Mouse (Mus musculus) MEL (cell line): ENCODE measurements around the gene Pafah2. TPM values are rescaled to one million over a fixed set of nuclear protein-coding genes. Genes with fewer than 3 reads are reported as not detected.
A peak's percentile ranks its signal among the peaks of the same experiment; 100 is the strongest.

Experiments
- DNase-seq: peaks from one replicate; pipeline ENCODE4 v3.0.0; 2011; ENCODE audit warnings: low read depth, low spot score
- H3K27ac ChIP-seq: 2 replicates; pipeline ENCODE4 v1.5.1; 2012; ENCODE audit warnings: low read depth, mild to moderate bottlenecking, control low read depth, low read length, moderate library complexity; ENCODE audit not compliant: control insufficient read depth
- H3K27me3 ChIP-seq, 2 experiments: fragments of 150-350 bp in 1 of 2; sonication (generic) in 1 of 2; 2 replicates each; pipeline ENCODE4 v1.6.1; 2012; ENCODE audit warnings: low read length in 2 of 2, mild to moderate bottlenecking in 2 of 2, improper control_type of control experiment in 1 of 2, moderate library complexity in 1 of 2; ENCODE audit not compliant: insufficient read depth in 2 of 2, control insufficient read depth in 1 of 2
- H3K36me3 ChIP-seq, 2 experiments: 2 replicates each; pipeline ENCODE4 v1.6.1; 2012 to 2014; ENCODE audit warnings: low read length in 2 of 2, improper control_type of control experiment in 1 of 2, inconsistent platforms in 1 of 2, mild to moderate bottlenecking in 1 of 2; ENCODE audit not compliant: insufficient read depth in 2 of 2, control insufficient read depth in 1 of 2
- H3K4me1 ChIP-seq, 2 experiments: fragments of 150-350 bp in 1 of 2; sonication (generic) in 1 of 2; 2 replicates each; pipeline ENCODE4 v1.6.1; 2012; ENCODE audit warnings: low read length in 2 of 2, improper control_type of control experiment in 1 of 2, mild to moderate bottlenecking in 1 of 2; ENCODE audit not compliant: insufficient read depth in 2 of 2, control insufficient read depth in 1 of 2
- H3K4me3 ChIP-seq, 2 experiments: fragments of 150-350 bp in 1 of 2; sonication (generic) in 1 of 2; 2 replicates each; pipeline ENCODE4 v1.5.1; 2012; ENCODE audit warnings: low read depth in 2 of 2, low read length in 2 of 2, mild to moderate bottlenecking in 2 of 2, moderate library complexity in 2 of 2, control low read depth in 1 of 2, improper control_type of control experiment in 1 of 2; ENCODE audit not compliant: control insufficient read depth in 1 of 2, insufficient read depth in 1 of 2
- H3K79me2 ChIP-seq: 2 replicates; pipeline ENCODE4 v1.6.1; 2012; ENCODE audit warnings: mild to moderate bottlenecking, low read length, moderate library complexity; ENCODE audit not compliant: control insufficient read depth, poor library complexity, insufficient read depth
- H3K9ac ChIP-seq: 2 replicates; pipeline ENCODE4 v1.6.1; 2012; ENCODE audit warnings: low read depth, mild to moderate bottlenecking, control low read depth, low read length, moderate library complexity; ENCODE audit not compliant: control insufficient read depth, poor library complexity, severe bottlenecking
- H3K9me3 ChIP-seq: fragments of 150-350 bp; sonication (generic); replicated peaks from 2 replicates; pipeline ENCODE4 v1.6.1; 2012; ENCODE audit warnings: mild to moderate bottlenecking, low read length, improper control_type of control experiment, moderate library complexity; ENCODE audit not compliant: insufficient read depth
- BHLHE40 ChIP-seq: IDR thresholded peaks from 2 replicates; pipeline ENCODE4 v1.6.1; 2012; ENCODE audit warnings: low read depth, mild to moderate bottlenecking, inconsistent platforms, low read length, improper control_type of control experiment, borderline replicate concordance
- CHD2 ChIP-seq: IDR thresholded peaks from 2 replicates; pipeline ENCODE4 v1.6.1; 2011; ENCODE audit warnings: low read length, improper control_type of control experiment
- CTCF ChIP-seq, 3 experiments: IDR thresholded peaks in 2 of 3; conservative IDR thresholded peaks in 1 of 3; 2 replicates each; pipeline ENCODE4 v1.5.1; 2011 to 2012; ENCODE audit warnings: low read length in 3 of 3, low read depth in 2 of 3, mild to moderate bottlenecking in 2 of 3, improper control_type of control experiment in 1 of 3, inconsistent platforms in 1 of 3, mixed read lengths in 1 of 3, moderate library complexity in 1 of 3; ENCODE audit not compliant: control insufficient read depth in 1 of 3, insufficient read depth in 1 of 3, poor library complexity in 1 of 3, severe bottlenecking in 1 of 3
- ELF1 ChIP-seq: IDR thresholded peaks from 2 replicates; pipeline ENCODE4 v1.6.1; 2014; ENCODE audit warnings: low read depth, mild to moderate bottlenecking, inconsistent platforms, low read length, improper control_type of control experiment, moderate library complexity
- EP300 ChIP-seq, 2 experiments: IDR thresholded peaks; 2 replicates each; pipeline ENCODE4 v1.6.1; 2011; ENCODE audit warnings: improper control_type of control experiment in 2 of 2, low read length in 2 of 2, low read depth in 1 of 2, mild to moderate bottlenecking in 1 of 2
- ETS1 ChIP-seq: IDR thresholded peaks from 2 replicates; pipeline ENCODE4 v1.6.1; 2012; ENCODE audit warnings: low read depth, mild to moderate bottlenecking, inconsistent platforms, low read length, improper control_type of control experiment, moderate library complexity
- GATA1 ChIP-seq: IDR thresholded peaks from 2 replicates; pipeline ENCODE4 v1.6.1; 2011; ENCODE audit warnings: low read depth, low read length, improper control_type of control experiment
- HCFC1 ChIP-seq: IDR thresholded peaks from 2 replicates; pipeline ENCODE4 v1.6.1; 2012; ENCODE audit warnings: low read depth, mild to moderate bottlenecking, inconsistent platforms, low read length, improper control_type of control experiment, moderate library complexity
- JUND ChIP-seq: IDR thresholded peaks from 2 replicates; pipeline ENCODE4 v1.6.1; 2011; ENCODE audit warnings: low read depth, mild to moderate bottlenecking, improper control_type of control experiment, low read length
- KAT2A ChIP-seq: conservative IDR thresholded peaks from 2 replicates; pipeline ENCODE4 v1.6.1; 2012; ENCODE audit warnings: low read depth, low read length, improper control_type of control experiment, inconsistent platforms
- MAFK ChIP-seq: IDR thresholded peaks from 2 replicates; pipeline ENCODE4 v1.6.1; 2011; ENCODE audit warnings: low read depth, mild to moderate bottlenecking, low read length, improper control_type of control experiment, borderline replicate concordance
- MAX ChIP-seq: IDR thresholded peaks from 2 replicates; pipeline ENCODE4 v1.6.1; 2011; ENCODE audit warnings: low read length, improper control_type of control experiment
- MAZ ChIP-seq: IDR thresholded peaks from 2 replicates; pipeline ENCODE4 v1.6.1; 2012; ENCODE audit warnings: low read depth, mild to moderate bottlenecking, inconsistent platforms, low read length, improper control_type of control experiment
- MEF2A ChIP-seq: IDR thresholded peaks from 2 replicates; pipeline ENCODE4 v1.6.1; 2014; ENCODE audit warnings: low read depth, mild to moderate bottlenecking, inconsistent platforms, low read length, improper control_type of control experiment; ENCODE audit not compliant: poor library complexity, insufficient replicate concordance, severe bottlenecking; ENCODE audit errors: extremely low read depth
- MXI1 ChIP-seq: IDR thresholded peaks from 2 replicates; pipeline ENCODE4 v1.6.1; 2011; ENCODE audit warnings: mild to moderate bottlenecking, low read depth, low read length, improper control_type of control experiment
- MYB ChIP-seq: IDR thresholded peaks from 2 replicates; pipeline ENCODE4 v1.6.1; 2011; ENCODE audit warnings: mild to moderate bottlenecking, low read depth, low read length, improper control_type of control experiment
- MYC ChIP-seq: IDR thresholded peaks from 2 replicates; pipeline ENCODE4 v1.6.1; 2011; ENCODE audit warnings: low read depth, mild to moderate bottlenecking, low read length, improper control_type of control experiment, moderate library complexity
- NELFE ChIP-seq: IDR thresholded peaks from 2 replicates; pipeline ENCODE4 v1.6.1; 2011; ENCODE audit warnings: low read depth, low read length, improper control_type of control experiment
- NRF1 ChIP-seq: IDR thresholded peaks from 2 replicates; pipeline ENCODE4 v1.6.1; 2014; ENCODE audit warnings: low read depth, mild to moderate bottlenecking, inconsistent platforms, low read length, improper control_type of control experiment, moderate library complexity; ENCODE audit not compliant: poor library complexity, insufficient read depth, severe bottlenecking
- POLR2A ChIP-seq, 2 experiments: IDR thresholded peaks; 2 replicates each; pipeline ENCODE4 v1.6.1; 2011 to 2012; ENCODE audit warnings: low read length in 2 of 2, mild to moderate bottlenecking in 2 of 2, control low read depth in 1 of 2, improper control_type of control experiment in 1 of 2, low read depth in 1 of 2, moderate library complexity in 1 of 2; ENCODE audit not compliant: control insufficient read depth in 1 of 2, insufficient read depth in 1 of 2, poor library complexity in 1 of 2
- POLR2AphosphoS2 ChIP-seq: IDR thresholded peaks from 2 replicates; pipeline ENCODE4 v1.6.1; 2011; ENCODE audit warnings: low read length, improper control_type of control experiment
- RAD21 ChIP-seq: IDR thresholded peaks from 2 replicates; pipeline ENCODE4 v1.6.1; 2011; ENCODE audit warnings: mild to moderate bottlenecking, low read depth, low read length, improper control_type of control experiment
- SIN3A ChIP-seq: IDR thresholded peaks from 2 replicates; pipeline ENCODE4 v1.6.1; 2012; ENCODE audit warnings: low read length, improper control_type of control experiment, inconsistent platforms
- SMC3 ChIP-seq: IDR thresholded peaks from 2 replicates; pipeline ENCODE4 v1.6.1; 2011; ENCODE audit warnings: low read depth, low read length, improper control_type of control experiment
- TAL1 ChIP-seq: IDR thresholded peaks from 2 replicates; pipeline ENCODE4 v1.6.1; 2012; ENCODE audit warnings: mild to moderate bottlenecking, inconsistent platforms, low read length, moderate library complexity, mixed read lengths
- TBP ChIP-seq: IDR thresholded peaks from 2 replicates; pipeline ENCODE4 v1.8.0; 2011; ENCODE audit warnings: low read depth, low read length, improper control_type of control experiment
- TCF12 ChIP-seq: IDR thresholded peaks from 2 replicates; pipeline ENCODE4 v1.6.1; 2014; ENCODE audit warnings: low read depth, mild to moderate bottlenecking, inconsistent platforms, low read length, improper control_type of control experiment, moderate library complexity
- UBTF ChIP-seq: IDR thresholded peaks from 2 replicates; pipeline ENCODE4 v1.6.1; 2012; ENCODE audit warnings: low read depth, mild to moderate bottlenecking, inconsistent platforms, low read length, improper control_type of control experiment, moderate library complexity, borderline replicate concordance; ENCODE audit not compliant: insufficient read depth
- USF1 ChIP-seq: IDR thresholded peaks from 2 replicates; pipeline ENCODE4 v1.6.1; 2014; ENCODE audit warnings: low read depth, mild to moderate bottlenecking, inconsistent platforms, low read length, improper control_type of control experiment, moderate library complexity
- USF2 ChIP-seq, 2 experiments: IDR thresholded peaks; 2 replicates each; pipeline ENCODE4 v1.6.1; 2011 to 2012; ENCODE audit warnings: improper control_type of control experiment in 2 of 2, low read length in 2 of 2, borderline replicate concordance in 1 of 2, inconsistent platforms in 1 of 2, low read depth in 1 of 2, mild to moderate bottlenecking in 1 of 2; ENCODE audit not compliant: insufficient read depth in 1 of 2
- ZC3H11A ChIP-seq: IDR thresholded peaks from 2 replicates; pipeline ENCODE4 v1.6.1; 2012; ENCODE audit warnings: low read depth, mild to moderate bottlenecking, inconsistent platforms, low read length, improper control_type of control experiment
- ZKSCAN1 ChIP-seq: IDR thresholded peaks from 2 replicates; pipeline ENCODE4 v1.6.1; 2012; ENCODE audit warnings: low read depth, mild to moderate bottlenecking, inconsistent platforms, low read length, improper control_type of control experiment, moderate library complexity
- ZMIZ1 ChIP-seq: IDR thresholded peaks from 2 replicates; pipeline ENCODE4 v1.6.1; 2012; ENCODE audit warnings: low read depth, mild to moderate bottlenecking, inconsistent platforms, low read length, improper control_type of control experiment, moderate library complexity
- ZNF384 ChIP-seq: IDR thresholded peaks from 2 replicates; pipeline ENCODE4 v1.6.1; 2012; ENCODE audit warnings: low read depth, mild to moderate bottlenecking, inconsistent platforms, low read length, improper control_type of control experiment
- polyA plus RNA-seq, 2 experiments: library from polyadenylated mRNA; stranded (reverse) in 1 of 2; unstranded in 1 of 2; fragments of >175 nt in 1 of 2; fragments of >200 nt in 1 of 2; gene quantifications; 2 replicates each; pipeline versions ENCODE4 v1.2.1 to v1.2.4; 2012; ENCODE audit warnings: low replicate concordance in 2 of 2, low read depth in 1 of 2; ENCODE audit not compliant: insufficient read length in 2 of 2, insufficient read depth in 1 of 2, missing spikeins in 1 of 2
- total RNA-seq: library from RNA; depleted of rRNA; stranded (reverse); fragments of 300-350 nt; gene quantifications from 2 replicates; pipeline ENCODE4 v1.2.3, GENCODE M21; 2012; rRNA removed

Gene Pafah2
- total RNA-seq (6.0 TPM in 2 replicates), polyA plus RNA-seq (10 to 100 TPM in 1 of 2 experiments, not detected in 1; 10.6 TPM)

GRCm38 (mm10) chr4:134395977-134396825, at the start of gene Pafah2:
Pafah2 (plus strand) TSS chr4:134396320.
- DNase-seq, result peak; percentile 99
- peak within 1 kb of the TSS; percentile 6; the same call in 1 of the 2 replicates for H3K27ac ChIP-seq
- TF ChIP-seq USF1 (peak; percentile 62), SIN3A (peak; percentile 96), MAZ (0 out of 2 replicates have a peak, but pooled peaks have one; percentile 32), ETS1 (peak; percentile 49; the same call in 1 of the 2 replicates), MYB (no peak), MYC (peak; percentile 90; the same call in 1 of the 2 replicates), CHD2 (peak; percentile 50), TCF12 (peak; percentile 46; the same call in 1 of the 2 replicates), EP300 (IDR thresholded peaks at IDR 0.05; ENCODE audit: low read depth in 1 of 2, low read length in 2 of 2) (0 out of 4 replicates have a peak, but pooled peaks of 1 of the 2 experiments have one; percentile 16), UBTF (no peak), NRF1 (no peak), ZNF384 (peak; percentile 36; the same call in 1 of the 2 replicates), KAT2A (peak; percentile 99), POLR2A (IDR thresholded peaks at IDR 0.05; ENCODE audit: control insufficient read depth in 1 of 2, insufficient read depth in 1 of 2, low read depth in 1 of 2, low read length in 2 of 2, poor library complexity in 1 of 2) (0 out of 4 replicates have a peak, but pooled peaks of 1 of the 2 experiments have one; percentile 45), RAD21 (peak; percentile 76), TAL1 (no peak), SMC3 (peak; percentile 90), MXI1 (peak; percentile 80), GATA1 (no peak), MAFK (no peak), ELF1 (peak; percentile 69), POLR2AphosphoS2 (no peak), JUND (no peak), ZMIZ1 (no peak), TBP (peak; percentile 62; the same call in 1 of the 2 replicates), ZKSCAN1 (no peak), CTCF (IDR thresholded peaks at IDR 0.05 in 2 of 3, conservative IDR thresholded peaks at IDR 0.05 in 1 of 3; ENCODE audit: control insufficient read depth in 1 of 3, insufficient read depth in 1 of 3, low read depth in 2 of 3, low read length in 3 of 3, poor library complexity in 1 of 3, severe bottlenecking in 1 of 3) (peak; percentile 82 to 93 (median 91)), MAX (peak; percentile 83), USF2 (IDR thresholded peaks at IDR 0.05; ENCODE audit: borderline replicate concordance in 1 of 2, insufficient read depth in 1 of 2, low read depth in 1 of 2, low read length in 2 of 2) (no peak), ZC3H11A (peak; percentile 57), NELFE (peak; percentile 30), MEF2A (no peak), HCFC1 (peak; percentile 99), BHLHE40 (peak; percentile 56)

More at GRCm38 (mm10) chr4:134395977-134396825, at the start of gene Pafah2:
- H3K9me3 ChIP-seq, result no peaks in the 10 kb centered on the region
- peak within 1 kb of the TSS; percentile 63 for H3K9ac ChIP-seq
- H3K4me3 ChIP-seq, result peak within 1 kb of the TSS; percentile 59 to 69
- H3K36me3 ChIP-seq, result no peaks in the 10 kb centered on the region; a peak in 1 of 4 replicates
- H3K27me3 ChIP-seq, result no peaks in the 10 kb centered on the region
- peaks cover 2 to 6% of the 10 kb centered on the region in 2 experiments; a peak in 2 of 4 replicates for H3K4me1 ChIP-seq
- H3K79me2 ChIP-seq, result no peaks in the 10 kb centered on the region; the same call in 1 of the 2 replicates
